Mouse (Mus musculus) T-helper 1 cell (primary cell): ENCODE measurements at regions not wholly inside any gene's neighbourhood (a gene's known extent, or its start where the extent isn't known, plus 50 kb on each side); places are given as distances from the start of the nearest gene placed in this dataset.

ENCODE experiments used
- in situ Hi-C: fragments of 300-600 bp; cut with MboI, MseI; formaldehyde crosslinking; loops from one replicate; pipeline ENCODE4 v1.15.1; 2025; ENCODE audit warnings: high pct_unique_total_duplicates

DNA sequence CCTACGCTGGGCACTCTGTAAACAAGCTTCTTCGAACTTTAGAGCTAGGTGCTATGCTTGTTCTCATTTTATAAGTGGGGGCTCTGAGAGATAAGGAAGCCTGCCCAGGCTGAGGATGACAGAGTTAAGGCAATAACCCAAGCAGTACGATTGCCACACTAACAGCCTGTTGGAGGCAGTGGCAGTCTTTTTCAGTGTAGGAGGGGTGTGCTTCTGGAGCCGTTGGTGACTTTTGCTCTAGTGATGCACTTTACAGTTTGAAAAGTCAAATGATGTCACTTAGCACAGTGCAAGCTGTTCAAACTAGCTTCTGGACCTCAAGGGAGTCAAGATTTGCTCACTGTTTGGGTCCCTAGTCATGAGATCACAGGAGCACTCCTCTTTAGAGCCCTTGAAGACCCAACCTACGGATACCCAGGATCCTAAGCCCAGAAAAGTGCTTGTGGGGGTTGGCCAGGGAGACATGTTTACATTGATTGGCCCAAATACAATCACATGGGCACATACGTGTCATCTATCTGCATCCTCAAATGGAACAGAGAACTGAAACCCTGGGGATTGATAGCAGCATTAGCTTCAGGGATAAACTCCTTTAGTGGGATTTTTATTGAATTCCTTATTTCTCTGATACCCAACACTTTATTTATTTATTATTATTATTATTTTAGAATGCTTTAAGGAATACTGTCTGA lies 117.7 kb upstream of the Tbl1xr1 start:
- in situ Hi-C loops = no loop called here

DNA sequence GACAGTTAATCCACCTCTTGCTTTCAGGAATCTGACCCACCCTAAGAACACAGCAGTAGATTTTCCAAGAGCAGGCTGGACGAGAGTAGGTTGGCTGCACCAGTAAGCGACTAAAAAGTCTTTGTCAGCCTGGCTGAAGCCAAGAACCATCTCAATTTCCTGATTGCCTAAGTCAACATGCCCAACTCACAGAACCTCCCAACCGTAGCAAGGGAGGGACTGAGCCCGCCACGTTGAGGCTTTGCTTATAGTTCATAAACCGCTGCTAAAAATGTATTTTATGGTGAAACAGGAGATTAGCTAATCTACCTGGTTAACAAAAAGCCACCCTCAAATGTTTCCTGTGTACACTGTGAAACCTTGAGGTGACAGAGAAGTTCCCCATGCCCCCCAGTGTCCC lies 115.4 kb upstream of the Tbl1xr1 start:
- in situ Hi-C loops = no loop called here

DNA sequence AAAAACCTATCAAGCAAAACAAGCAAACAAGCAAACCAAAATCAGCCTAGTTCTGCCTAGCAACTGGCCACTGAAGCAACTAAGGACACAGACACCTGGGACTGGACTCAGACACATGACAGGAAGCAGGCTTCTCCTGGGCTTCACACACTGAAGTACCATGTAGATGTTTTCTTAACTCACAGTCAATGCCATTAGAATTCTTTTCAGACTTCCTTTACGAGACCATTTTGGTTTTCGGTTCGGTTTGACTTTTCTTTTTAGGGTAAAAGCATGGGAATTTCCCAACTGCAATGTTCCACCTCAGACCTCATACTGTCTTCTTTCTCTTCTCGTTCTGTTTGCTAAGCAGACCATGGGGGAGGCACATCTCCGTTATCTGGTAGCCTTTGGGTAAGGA lies 114.7 kb upstream of the Tbl1xr1 start:
- in situ Hi-C loops = no loop called here

DNA sequence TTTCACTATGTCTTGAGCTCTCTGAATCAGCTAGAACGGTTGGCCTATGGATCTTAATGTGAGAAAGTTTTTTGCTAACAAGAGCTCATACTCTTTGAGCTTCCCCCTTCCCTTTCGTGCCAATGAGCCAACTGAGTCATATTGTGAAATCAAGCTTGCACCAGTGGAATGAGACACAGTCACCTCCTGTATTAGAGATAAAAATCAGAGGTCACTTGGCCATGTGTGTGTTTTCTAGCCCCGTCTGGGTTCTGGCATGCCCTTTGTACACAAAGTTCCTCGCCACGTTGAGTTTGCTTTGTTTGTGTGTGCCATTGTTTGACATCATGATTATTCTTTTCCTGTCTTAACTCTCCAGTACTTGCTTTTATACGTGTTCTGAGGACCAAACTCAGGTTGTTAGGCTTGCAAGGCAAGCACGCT lies 114.1 kb upstream of the Tbl1xr1 start:
- in situ Hi-C loops = no loop called here

DNA sequence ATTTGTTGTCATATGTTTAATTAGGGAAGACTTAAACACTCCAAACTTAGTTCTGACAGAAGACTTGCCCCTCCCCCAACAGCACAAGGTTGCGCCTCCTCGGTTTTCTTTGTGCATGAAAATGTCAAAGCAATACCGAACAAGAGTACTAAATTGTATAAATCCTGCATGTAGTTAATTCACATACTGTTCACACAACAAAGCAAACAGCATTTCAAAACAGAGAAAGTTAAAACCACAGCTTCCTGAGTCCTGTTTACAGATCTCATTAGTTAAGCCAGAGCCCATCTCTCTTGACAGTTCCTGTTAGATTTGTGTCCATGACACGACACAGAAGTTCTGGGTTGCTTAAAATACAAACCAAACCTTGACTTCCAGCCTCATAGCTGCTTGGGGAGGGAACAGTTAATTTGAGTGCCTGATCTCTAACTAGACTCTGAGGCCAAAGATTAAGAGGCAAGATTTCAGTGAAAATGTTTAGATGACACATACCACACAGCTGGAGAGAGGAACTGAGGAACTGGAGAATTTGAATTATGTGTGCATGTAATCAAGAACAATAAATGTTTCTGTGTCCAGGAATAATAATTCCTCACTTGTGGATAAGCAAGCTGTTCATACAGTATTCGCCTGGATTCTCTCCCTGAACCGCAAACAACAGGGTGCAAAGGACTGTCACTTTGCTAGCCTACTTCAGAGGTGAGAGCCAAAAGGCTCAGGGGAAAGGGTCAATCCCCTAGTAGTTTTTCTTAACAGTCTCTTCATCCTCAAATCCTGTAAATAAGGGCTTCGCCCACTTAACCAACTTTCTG lies 113.3 kb upstream of the Tbl1xr1 start:
- in situ Hi-C loops = no loop called here

DNA sequence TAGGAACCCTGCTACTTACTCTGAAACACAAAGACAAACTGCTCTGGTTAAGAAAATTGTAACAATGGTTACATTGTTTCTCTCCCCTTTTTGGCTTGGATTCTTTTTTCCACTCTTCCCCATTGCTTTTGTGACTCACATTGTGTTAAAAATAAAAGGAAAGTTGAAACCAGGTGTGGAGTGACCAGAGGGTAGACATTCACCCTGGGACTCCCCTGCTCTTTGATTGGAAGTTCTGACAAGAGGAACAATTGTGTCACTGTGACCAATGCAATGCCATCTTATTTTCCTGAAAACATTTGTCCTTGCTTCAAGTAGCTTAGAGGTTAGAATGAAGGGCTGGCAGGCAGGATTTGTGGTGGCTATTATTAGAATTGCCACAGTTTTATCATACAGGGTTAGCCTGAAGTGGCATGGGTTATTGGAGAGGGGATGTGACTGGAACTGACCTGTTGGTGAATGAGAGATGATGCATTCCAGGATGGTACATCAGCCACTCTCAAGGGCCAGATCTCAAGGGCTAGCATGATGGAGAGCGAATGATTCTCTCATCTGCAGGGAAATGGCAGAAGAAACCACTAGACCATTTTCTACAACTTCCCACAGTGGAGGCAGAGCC lies 112.6 kb upstream of the Tbl1xr1 start:
- in situ Hi-C loops = no loop called here

DNA sequence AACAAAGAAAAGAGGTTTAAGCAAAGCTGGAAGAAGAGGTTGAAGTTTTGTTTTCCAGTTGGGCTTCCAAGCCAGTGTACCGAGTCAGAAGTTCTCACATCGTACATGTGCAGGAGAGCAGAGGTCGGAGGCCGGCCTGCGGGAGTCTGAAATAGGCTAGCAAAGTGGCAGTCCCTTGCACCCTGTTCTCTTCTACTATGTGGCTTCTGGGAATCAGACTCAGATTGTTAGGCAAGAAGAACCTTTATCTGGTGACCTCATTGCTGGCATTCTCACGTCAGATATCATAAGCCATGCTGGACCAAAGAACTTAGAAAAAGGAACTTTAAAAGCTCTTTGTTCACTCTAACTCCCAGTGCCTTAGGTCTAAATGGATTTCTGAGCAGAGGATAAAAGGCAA lies 112.0 kb upstream of the Tbl1xr1 start:
- in situ Hi-C loops = no loop called here

DNA sequence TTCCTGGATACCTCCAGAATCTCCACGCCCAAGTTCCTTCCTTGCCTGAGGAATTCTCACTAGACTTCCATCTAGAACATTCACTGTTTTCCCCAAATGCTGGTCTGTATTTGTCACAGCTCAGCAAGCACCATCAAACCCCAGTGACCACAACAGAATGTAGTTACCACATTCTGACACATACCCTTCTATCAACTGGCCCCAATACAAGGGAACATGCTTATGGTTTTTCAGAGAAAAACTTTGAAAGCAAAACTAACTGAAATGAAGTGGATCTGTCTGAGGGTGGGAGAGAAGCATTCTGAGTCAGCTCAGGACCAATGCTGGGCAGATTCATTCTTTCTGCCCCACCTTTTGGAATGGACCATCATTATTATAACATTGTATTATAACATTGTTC lies 110.9 kb upstream of the Tbl1xr1 start:
- in situ Hi-C loops = no loop called here

DNA sequence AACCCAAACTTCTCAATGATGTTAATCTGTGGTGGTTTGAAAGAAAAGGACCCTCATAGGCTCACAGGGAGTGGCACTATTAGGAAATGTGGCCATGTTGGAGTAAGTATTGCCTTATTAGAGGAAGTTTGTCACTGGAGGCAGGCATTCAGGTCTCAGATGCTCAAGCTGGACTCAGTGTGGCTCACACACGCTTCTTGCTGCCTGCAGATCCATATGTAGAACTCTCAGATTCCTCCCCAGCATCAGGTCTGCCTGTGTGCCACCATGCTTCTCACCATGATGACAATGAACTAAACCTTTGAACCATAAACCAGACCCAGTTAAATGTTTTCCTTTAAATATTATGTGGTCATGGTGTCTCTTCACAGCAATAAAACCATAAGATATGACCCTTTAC lies 104.7 kb upstream of the Tbl1xr1 start:
- in situ Hi-C loops = no loop called here

DNA sequence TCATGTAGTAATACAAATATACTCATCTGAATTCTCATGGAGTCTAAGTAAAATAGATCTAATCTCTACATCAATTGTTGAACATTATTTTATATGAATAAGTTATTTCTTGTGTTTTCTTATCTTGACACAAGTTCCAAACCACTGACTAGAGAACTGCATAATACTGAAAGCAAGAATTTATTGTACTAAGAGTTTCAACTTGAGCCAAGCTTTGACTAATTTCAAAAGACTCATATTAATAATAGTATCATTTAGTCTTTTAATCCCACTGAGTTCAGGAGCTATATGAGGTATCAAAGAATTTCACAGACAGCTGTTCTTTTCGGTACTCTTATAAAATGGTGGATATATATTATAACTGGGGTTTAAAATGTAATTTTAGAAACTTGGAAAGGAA lies 103.3 kb upstream of the Tbl1xr1 start:
- in situ Hi-C loops = no loop called here

DNA sequence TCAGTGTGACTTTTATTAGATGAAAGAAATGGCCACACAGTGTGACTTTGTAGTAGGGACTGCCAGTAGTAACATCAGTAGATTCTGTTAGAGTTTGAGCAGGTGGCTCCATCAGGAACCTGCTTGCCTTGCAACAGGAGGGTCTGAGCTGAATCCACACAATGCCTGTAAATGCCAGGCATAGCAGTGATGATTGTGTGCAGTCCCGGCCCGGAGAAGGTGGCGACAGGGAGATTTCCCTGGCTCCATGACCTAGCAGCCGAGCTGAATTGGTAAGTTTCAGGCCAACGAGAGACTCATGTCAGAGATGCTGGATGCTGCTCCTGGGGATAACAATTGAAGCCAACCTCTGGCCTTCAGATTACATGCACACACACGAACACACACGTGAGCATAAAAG lies 102.8 kb upstream of the Tbl1xr1 start:
- in situ Hi-C loops = no loop called here

DNA sequence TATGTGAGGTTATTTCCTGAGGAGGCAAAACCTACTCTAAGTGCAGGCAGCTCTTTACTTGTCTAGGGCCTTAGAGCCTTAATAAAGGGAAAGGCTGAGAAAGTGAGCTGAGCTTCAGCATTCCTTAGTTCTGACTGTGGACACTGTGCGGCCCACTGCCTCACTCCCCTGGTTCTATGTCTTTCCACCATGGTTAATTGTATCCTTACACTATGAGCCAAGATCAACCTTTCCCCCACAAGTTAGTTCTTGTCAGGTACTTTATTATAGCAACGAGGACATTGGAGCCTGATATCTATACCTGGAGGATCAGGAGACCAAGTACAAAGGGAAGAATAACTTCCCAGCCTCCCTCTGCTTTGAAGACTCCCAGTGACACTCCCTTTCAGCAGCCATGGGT lies 101.7 kb upstream of the Tbl1xr1 start:
- in situ Hi-C loops = no loop called here

DNA sequence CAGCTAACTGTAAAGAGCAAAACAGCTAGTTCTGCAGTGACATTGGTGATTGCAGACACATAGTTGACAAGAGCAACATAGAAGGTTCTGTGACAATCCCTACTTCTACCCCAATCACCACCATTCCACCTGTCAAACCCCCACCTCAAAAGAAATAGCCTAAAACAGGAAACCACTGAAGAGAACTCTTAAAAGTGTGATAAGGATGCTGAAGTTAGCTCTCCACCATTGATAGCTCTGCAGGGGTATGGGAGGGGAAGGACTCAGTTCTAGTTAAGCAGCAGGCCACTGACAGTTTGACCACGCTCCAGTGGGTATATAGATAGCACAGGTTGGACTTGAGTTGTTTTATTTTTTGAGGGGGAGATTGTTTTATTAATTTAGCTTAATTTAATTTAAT lies 98.7 kb upstream of the Tbl1xr1 start:
- in situ Hi-C loops = no loop called here

DNA sequence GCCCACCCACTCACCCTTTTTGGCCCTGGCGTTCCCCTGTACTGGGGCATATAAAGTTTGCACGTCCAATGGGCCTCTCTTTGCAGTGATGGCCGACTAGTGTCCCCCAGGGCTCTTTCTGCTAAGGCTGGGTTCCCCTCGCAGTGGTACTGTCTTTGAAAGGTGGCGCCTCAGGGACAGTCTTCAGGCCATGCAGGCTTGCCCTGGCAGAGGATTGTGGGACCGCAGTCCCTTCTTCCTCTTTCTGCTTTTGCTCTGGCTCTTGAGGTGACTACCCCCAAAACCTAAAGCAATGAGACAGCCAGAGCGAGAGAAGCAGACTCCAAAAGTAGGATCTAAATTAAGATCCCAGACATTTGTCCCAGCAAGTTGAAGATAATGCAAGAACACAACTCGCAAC lies 93.5 kb upstream of the Tbl1xr1 start:
- in situ Hi-C loops = no loop called here

DNA sequence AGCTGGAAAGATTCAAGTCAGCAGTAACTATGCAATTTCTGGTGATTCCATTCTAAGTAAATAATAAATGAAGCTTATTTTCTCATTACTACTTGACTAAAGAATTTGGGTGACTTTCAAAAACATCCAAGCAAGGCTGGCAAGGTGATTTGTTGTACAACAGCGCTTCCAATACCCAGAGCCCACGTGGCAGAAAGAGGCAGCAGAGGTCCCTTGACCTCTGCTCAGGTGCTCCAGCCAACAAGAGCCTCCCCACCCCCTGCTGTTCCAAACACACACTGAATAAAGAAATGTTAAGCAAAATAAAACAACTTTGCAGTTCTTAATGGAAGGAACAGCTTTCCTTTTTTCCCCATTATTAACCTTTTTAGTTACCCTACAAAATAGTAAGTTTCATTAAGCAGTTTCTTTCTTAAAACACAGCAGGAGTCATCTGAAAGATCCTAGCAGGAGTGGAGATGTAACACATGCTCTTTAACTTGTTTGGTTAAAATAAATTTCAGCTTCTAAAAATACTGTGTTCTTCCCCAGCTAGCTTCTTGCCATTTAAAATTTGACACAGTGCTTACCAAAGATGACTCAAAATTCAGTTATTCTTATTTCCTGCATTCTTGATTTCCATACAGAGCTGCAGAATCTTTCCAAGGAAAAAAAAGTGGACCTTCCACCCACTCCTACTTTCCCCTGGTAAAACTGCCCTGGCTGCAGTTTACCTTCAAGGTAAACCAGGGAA lies 92.3 kb upstream of the Tbl1xr1 start:
- in situ Hi-C loops = no loop called here

DNA sequence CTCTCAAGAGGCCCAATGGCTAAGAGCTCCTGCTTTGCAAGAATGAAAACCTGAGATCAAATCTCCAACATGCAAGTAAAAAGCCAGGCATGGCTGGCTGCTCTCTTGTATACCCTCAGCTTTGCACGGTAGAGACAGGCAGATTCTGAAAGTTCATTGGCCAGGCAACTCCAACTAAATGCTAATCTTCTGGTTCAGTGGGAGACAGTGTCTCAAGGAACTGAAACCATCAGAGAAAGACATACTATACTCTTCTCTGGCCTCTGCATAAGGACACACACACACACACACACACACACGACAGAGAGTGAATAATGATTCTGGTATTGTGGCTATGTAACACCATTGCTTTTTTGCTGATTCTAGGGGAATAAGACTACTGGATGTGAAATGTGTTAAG lies 91.6 kb upstream of the Tbl1xr1 start:
- in situ Hi-C loops = loop anchor here (5.0 kb wide), 1 partner anchor 87 kb away; no protein-coding TSS in a partner anchor

DNA sequence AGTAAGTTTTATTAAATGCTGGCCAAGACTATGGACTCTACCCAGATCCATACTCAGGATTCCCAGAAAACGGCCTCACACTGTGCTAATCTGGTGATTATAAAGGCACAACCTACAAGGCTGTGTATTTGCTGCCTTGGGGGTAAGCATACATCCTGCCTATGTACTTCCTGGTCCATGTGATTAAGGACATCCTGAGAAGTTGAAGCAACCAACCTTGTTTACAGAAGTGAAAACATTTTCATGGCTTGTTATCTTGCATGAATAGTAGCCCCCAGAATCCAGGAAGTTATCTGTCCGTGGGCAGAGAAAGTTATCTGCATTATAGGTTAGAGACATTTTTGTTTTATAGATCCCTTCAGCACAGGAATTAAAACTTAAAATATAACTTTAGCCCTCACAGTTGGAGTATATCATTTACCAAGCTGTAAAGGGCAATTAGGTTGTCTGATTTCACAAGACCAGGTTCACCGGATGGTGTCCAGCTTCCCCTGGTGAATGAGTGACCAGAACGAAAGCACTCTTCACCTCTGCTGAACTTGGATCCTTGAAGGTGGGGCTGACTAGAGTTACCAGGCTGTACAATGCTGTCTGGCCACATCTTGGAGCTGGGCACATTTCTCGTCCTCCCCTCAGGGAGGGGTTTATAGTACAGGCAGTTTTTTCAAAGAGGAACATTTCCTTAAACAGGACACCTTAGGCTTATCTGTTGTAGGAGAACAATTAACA lies 90.1 kb upstream of the Tbl1xr1 start:
- in situ Hi-C loops = loop anchor here (5.0 kb wide), 1 partner anchor 86 kb away; no protein-coding TSS in a partner anchor

DNA sequence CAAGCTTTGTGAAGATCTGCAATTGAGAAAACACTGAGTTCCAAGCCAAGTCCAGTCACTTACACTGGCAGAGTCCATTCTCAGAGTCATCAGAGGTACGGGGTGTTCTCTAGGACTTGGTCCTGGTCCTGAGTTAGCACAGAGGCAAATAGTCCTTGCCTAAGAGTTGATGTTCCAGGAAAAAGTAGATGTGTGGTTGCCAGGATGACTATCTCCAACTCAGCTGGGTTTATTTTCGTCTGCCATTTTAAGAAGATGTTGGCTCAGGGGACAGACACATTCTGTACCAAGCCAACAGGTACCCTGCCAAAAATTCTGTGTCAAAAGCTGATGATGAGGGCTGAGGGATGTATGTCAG lies 89.6 kb upstream of the Tbl1xr1 start:
- in situ Hi-C loops = loop anchor here (5.0 kb wide), 1 partner anchor 85 kb away; no protein-coding TSS in a partner anchor

DNA sequence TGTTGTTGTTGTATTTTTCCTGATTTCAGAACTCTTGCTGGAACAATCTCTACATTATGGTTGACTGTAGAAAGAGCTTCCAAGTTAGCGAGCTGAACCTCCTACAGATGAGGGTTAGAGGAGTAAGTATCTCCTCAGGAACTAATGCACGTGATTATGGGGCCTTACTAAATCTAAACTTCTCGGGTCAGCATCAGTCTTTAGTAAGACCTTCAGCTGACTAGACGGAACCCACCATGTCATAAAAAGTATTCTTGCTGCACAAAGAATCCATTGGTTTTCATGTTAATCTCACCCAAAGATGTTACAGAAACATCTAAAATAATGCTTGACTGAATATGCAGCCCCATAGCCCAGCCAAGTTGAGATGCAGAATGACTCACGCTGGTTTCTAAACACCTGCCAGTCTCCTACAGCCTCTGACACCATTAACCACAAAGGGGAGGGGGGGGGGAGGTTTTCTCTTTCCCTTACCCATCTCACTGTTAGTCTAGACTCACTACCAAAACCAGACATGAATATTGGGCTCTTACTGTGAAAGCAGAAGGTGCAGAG lies 88.9 kb upstream of the Tbl1xr1 start:
- in situ Hi-C loops = loop anchor here (5.0 kb wide), 1 partner anchor 85 kb away; no protein-coding TSS in a partner anchor

DNA sequence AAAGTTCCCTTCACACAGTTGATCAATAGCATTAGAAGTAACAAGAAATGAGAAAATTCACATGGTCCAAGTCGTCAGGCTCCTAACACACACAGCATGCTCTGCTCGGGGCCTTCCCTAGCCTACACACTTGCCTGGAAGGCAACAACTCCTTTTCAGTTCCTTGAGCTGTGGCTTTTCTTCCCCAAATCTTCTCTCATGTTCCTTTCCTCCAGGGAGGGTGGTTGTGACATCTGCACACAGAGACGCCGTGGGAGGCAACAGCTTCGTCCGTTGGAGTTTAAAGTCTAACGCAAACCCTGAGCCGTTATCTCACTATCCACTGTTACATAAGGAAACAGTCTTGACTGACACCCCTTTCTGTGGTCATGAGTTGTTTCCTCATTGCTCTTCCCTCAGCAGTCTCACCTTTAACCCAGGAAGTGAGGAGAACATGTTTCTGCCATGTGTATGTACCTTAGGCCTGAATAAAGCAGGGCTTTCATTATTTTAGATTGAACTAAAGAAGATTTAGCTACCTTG lies 88.4 kb upstream of the Tbl1xr1 start:
- in situ Hi-C loops = loop anchor here (5.0 kb wide), 1 partner anchor 84 kb away; no protein-coding TSS in a partner anchor

DNA sequence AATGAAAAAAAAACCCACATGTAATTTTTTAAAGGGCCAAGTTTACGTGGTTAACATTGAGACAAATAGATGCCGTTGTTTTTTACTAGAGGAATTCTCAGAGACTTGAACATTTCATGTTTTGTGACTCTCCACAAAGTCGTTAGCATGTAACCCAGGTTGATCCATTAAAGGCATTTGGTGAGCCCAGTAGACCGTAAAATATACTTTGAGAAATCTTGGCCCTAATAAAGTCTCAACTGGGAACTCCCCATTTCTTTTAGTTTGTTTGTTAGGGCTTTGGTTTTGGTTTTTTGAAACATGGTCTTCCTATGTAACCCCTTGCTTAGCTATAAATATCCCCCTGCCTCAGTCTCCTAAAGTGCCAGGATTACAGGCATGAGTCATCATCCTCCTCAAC lies 85.9 kb upstream of the Tbl1xr1 start:
- in situ Hi-C loops = loop anchor here (5.0 kb wide), 1 partner anchor 38 kb away; no protein-coding TSS in a partner anchor
